Mouse (Mus musculus) thymus, postnatal 4 days (tissue): ENCODE measurements around the gene Pxdc1.

ENCODE experiments used
- DNase-seq: peaks from one replicate; pipeline ENCODE4 v3.0.0; 2021

Gene Pxdc1

DNA sequence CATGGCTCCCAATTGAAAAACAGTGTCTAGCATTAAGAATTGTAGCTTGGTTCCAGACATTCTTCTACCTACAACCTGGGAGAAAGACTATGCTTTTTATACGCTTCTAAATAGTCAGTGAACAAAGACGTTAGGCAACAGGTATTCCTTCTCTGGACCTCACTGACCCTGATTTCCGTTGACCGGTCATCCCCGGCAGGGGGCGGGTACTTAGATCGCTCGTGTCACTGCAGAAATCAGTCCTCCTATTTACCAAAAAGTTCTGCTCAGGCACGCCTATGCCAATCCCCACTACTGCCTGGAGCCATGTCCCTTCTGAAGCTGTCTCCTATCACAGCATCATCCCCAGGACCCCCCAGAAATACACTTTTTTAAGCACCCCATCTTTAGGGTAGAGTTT, at the start of gene Pxdc1:
TSS of gene Pxdc1 (minus strand) at position 96 of the 400 bp plus-strand sequence.
- no peak for DNase-seq

- DNase-seq: no peak
Observed at GRCm38 (mm10) chr13:34700630-34701029, 47.3 kb upstream of the Pxdc1 start.

GRCm38 (mm10) chr13:34700091-34700490, 46.8 kb upstream of the Pxdc1 start:
- DNase-seq: no peak

DNA sequence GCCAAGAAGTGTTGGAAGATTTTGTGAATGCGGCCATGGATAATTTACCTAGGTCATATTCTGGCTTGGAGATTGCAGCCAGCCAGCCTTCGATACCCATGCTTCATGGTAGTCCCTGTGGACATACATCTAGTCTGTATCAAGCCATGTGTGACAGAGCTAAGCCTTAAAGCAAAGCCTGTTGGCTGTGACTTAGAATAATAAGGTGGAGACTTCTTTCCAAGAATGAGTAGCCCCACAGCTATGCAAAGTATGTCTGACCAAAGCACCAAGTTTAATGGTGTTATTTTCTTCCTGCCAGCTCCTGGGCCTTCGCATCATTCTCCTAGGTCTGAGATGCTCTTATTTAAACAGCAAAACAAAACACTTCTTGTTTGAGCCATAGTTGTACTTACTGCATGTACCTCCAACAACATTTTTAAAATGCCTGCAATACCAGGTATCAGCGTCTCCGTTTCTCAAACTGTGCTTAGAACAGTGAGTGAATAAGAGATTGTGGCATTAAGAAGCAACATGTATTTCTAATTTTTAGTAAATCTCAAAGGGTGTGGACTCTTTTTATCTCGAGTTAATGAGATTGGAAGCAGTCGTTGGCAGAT, 43.5 kb upstream of the Pxdc1 start:
- DNase-seq: no peak

DNA sequence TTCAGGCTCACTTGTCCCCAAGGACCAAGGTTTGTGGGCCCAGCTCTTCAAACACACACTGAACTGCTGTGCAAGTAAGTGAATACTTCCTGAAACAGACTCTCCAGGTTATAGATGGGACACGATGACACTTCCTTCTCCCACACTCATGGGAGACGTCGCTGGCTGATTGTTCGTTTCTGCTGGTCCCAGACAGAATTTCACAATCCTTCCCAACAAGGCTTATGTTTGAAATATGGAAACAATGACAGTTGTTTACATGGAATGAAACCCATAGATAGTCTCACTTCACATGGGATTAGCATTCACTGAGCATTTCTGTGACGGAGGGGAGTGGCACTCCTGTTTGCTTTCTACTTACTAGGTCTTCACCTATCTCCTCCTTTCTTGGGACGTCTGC, 39.8 kb upstream of the Pxdc1 start:
- DNase-seq: no peak

DNA sequence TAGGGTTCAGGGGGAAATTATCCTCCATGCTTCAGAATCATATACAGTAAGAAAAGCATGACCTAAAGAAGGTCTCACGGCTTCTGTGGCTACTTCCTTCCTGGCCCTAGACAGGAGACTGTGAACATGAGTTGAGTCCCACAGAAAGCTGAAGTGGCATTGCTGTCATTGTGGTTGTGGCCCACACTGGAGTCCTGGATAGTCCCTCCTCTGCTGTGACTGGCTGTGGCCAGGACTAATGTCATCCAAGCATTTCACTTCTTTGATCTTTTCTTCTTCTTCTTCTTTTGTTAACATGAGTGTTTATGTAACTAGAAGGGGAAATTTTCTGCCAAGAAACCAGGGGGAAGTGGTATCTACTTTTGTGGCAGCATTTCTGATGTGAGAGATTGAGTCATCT, 37.8 kb upstream of the Pxdc1 start:
- no peak for DNase-seq

DNA sequence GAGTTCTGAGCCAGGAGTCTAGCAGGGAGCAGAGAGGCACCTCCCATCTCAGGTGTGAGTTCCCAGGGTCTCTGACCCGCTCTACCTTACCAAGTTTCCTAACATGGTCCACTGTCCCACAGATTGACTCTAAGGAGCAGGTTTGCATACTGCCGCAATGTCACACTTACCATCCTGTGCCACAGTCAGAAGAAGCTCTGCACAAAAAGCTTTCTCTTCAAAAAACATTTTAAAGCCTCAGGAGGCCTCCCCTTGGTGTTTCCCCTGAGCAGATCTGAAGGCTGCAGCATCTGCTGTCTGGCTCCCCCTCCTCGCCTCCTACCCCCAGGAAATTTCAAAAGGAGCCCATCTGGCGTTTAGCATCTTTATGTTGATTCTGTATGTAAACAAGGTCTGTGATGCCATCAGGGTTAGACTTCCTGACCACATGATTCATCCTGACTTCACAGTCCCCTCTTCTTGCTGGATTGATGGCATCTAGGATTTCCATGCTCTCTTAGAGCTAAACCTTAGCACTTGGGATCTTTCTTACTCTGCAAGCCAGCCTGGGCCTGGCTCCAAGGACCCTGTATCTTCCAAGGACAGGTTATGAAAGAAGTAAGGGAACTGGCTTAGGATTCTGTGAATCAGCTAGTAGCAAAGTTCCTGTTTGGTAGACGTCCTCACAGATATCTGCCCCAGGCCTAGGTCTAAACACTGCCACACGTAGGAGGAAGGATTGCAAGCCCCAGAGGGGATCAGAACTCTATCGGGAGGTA, 31.9 kb upstream of the Pxdc1 start:
- DNase-seq: no peak

GRCm38 (mm10) chr13:34683762-34684488, 30.6 kb upstream of the Pxdc1 start:
- DNase-seq: no peak

- no peak for DNase-seq
Observed at GRCm38 (mm10) chr13:34683270-34683669, 30.0 kb upstream of the Pxdc1 start.

- DNase-seq: no peak
Observed at GRCm38 (mm10) chr13:34676507-34676906, 23.2 kb upstream of the Pxdc1 start.

DNA sequence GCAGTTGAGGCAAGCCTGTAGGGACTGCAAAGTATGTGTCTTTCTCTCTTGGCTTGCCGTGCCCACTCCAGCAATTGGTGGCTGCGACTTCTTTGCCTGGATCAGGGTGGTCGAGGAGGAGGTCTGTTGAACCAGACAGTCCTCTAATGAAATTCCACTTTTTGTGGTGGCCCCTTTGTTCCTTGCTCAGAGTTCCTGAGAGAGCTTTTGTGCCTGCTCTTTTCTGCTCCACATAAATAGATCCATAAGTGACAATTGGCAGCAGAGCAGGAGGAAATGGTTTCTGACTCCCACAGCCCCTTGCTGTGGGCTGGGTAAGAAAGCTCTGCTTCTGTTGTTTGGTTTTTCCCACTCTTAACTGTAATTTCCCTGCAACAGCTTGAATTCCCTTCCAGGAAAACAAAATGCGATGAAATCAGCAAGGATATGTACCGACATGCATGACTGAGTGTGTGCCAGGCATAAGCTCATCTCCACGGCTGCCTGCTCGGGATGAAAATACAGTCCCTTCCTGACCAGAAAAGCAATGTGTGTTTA, 22.6 kb upstream of the Pxdc1 start:
- no peak for DNase-seq

DNA sequence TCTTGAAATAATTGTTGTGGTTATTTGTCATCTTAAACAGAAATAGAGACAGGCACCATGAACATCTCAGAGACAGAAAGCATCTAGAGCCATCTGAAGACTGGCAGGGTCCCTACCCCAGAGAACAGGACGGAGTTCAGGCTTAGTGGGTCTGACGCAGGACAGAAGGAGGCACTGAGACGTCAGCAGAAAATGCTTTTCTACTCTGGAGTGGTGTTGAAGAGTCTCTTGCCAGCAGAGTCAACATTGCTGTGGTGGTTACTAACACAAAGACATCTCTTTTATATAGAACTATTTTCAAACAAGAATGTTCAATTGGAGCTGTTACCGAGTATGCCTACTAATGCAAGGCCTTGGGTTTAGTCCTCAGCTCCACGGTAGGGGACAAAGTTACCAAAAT, 20.1 kb upstream of the Pxdc1 start:
- no peak for DNase-seq

DNA sequence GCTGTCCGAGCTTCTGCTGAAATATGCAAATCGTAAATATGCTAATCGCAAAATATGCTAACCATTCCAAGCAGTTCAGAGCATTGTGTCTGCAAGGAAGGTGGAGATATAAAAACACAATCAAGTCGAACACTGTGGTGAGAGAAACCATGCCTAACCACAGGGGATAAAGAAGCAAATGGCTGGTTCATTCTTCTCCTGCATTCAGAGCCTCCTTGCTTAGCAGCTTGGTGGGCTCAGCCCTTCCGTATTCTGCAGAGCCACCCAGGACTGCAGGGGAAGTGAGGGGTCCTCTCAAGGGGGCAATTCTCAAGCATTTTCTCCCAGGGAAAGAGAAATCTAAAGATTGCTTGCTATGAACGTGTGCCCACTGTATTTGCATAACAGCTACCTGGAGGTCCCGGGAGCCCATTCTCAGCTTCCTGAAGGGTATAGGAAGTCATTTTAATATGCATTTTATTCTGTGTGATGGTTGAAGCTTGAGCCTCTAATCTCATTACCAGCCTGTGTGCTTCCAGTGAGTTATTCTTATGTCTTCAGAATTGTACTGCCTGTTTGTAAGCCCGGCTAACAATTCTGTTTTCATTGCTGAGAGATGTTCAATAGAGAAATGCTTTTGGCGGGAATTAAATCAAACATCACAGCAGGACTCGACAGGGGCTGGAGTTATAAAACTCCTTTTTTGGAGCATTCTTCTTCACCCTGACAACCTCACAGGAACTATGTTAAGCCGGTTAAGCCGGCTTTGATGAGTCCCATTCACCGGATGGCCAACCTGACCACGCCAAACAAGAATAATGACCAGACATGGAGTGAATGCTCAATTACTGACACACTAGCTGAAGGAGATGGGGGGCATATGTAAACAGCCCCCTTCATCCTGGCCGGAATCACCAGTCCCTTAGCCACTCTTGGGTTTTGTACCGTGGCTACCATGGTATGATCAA, 16.9 kb upstream of the Pxdc1 start:
- no peak for DNase-seq

DNA sequence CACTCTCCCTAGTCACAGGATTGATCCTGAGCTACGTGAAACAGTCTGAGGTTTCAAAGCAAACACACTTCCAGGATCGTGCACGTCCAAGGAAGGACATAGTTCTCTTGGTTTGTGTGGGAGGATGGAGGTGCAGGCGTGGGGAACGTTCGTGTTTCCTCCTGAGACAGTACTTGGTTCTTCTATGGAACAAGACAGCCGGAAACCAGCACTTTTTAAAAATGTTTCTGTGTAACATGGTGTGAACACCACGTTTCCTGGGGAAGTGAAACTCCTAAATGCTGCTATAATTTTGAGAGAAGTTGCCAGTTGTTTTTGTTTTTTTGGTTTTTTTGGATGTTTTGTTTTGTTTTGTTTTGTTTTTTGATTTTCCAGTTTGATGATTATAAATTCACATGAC, 13.9 kb upstream of the Pxdc1 start:
- DNase-seq: no peak

DNA sequence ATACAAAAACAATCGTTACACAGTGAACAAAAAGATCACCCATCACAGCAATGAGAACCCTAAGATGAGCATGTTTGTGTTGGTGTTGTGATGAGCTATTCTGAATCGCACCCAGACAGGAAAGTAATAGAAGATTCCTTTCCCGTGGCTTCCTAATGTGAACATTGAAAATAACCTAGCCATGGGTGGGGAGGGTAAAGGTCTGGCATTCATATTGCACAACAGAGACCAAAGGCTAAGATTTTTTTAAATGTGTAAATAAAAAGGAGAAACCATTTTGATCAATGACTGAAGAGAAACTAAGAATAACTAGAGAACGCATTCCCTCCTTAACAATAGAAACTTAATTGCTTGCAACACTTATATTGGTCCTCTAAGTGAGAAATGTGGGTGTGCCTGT, 11.8 kb upstream of the Pxdc1 start:
- DNase-seq: no peak

DNA sequence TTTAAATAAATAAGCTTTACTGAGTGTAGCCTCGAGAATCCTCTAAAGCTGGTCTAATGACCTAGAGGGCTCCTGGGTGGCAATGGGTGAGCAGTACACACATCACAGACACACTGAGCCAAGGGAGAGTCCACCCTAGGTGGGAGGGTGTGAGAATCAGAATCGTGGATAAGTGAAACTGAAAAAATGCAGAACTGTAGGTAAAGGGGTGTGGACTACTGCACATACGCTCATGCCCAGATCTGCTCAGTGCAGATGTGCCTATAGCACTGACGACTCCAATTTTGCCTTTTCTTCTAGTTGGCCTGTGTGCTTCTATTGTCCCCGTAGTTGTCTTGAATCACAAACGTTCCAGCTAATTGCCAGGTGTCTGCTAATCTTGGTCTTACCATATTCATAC, 10.5 kb upstream of the Pxdc1 start:
- DNase-seq: no peak

- no peak for DNase-seq
Observed at GRCm38 (mm10) chr13:34659507-34659906, 6.2 kb upstream of the Pxdc1 start.

DNA sequence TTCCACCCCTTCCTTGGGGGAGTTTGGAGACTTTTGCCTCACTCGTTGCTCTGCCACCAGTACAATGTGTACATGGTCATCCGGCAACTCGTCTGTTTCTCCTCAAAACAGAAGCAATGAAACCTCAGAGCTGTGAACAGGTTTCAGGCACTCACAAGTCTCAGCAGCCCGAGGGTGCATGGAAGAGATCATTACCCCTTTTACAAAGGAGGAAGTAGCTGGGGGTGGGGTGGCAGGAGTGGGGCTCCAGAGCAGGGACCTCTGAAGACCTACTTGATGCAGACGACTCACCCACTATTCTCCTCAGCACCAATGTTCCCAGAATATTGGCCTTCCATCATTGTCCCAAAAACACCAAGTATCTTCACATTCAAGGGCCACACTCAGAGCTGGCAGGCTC, 3.1 kb upstream of the Pxdc1 start:
- no peak for DNase-seq

DNA sequence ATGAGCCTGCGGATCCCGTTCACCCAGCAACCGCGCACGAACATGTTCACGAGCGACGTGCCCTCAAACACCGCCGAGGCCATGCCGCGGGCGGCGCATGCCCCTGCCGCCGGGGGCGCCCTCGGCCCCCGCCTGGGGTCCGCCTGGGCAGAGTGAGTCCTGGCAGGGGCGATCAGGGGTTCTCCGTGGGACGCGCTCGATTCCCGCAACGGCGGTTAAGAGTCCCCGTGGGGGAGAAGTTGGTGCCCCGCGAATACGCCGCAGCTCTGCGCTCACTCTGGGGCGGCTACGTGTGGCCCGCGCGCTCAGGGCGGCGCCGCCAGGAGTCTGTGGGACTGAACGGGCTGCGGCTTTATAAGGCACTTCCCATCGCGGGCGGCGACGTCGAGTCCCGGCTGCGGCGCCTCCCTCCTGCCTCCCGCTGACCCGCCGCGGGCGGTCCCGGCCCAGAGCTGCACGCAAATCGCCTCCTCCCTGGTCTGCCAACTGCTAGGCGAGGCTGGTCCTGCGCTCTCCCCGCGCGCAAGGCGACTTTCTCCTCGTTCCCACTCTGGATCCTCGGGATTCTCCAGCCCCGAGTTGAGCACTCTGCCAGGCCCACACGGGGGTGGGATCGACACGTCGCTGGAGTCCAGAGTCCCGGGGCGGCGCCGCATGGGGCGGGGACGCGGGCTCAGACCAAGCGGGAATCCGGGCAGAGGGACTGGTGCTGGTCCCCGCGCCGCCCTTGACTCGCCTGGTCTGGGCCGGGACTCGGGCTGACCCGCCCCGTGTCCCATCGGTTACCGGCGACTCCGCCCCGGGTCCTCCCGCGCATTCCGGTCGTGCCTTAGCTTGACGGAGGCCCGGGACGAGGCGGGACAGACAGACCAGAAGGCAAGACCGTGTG, 689 bp downstream of the Pxdc1 start:
- DNase-seq: peak; percentile 56

DNA sequence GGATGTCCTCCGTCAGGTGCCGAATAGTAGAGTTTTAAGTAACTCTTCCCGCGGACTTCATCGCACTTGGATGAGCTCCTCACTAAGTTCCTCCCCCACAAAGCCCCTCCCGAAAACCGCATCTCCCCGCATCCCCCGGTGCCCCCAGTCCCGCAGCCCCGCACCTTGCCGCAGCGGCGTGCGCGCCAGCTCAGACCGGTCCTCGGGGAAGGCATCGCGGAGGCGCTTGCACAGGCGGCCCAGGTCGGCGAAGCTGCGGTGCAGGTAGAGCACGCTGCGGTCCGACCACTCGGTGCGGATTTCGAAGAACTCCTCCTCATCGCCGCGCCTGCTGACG, 1.3 kb downstream of the Pxdc1 start:
- DNase-seq: no peak

DNA sequence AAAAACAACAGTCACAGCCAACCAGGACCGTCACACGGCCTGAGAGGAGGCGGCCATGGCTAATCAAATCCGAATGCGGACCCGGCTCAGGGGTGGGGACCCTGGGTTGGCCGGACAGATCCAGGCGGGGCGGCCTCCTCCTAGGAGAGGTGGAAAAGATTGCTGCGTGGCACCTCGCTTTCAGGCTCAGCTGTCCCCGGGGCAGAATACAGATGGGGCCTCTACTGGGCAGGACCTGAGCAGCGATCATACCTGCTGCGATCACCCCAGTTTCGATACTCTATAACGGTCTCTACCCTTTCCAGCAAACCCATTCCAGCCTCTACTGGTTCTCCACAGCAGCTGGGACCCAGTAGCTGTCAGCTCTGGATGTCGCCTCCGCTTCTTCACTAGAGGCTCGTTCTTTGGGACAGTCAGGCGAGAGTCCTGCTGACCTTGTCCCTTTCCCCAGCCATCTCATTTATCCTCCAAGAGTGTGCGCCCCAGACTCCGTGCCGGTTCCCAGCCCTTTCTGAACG, 1.8 kb downstream of the Pxdc1 start:
- DNase-seq: no peak

GRCm38 (mm10) chr13:34650953-34651352, 2.3 kb downstream of the Pxdc1 start:
- no peak for DNase-seq
